Mouse (Mus musculus) stomach, postnatal 0 days (tissue): ENCODE results near the gene Vps11.

Source experiments
- CTCF ChIP-seq: IDR thresholded peaks from 2 replicates; pipeline ENCODE4 v1.5.1; 2016; ENCODE audit warnings: antibody characterized with exemption, low read depth, mild to moderate bottlenecking, moderate library complexity
- EP300 ChIP-seq: optimal IDR thresholded peaks from 2 replicates; pipeline ENCODE3; 2016; ENCODE audit warnings: antibody characterized with exemption

GRCm38 (mm10) chr9:44342173-44342572 lies 19.3 kb downstream of the Vps11 start:
- TF ChIP-seq CTCF (no peak), EP300 (no peak)
